Mouse (Mus musculus): ENCODE measurements around the gene Dnajb2.
A peak's percentile ranks its signal among the peaks of the same experiment; 100 is the strongest.
"Not testable (repeated sequence)": the region's sequence is repeated elsewhere in the genome, so short reads cannot be mapped to it uniquely, and the experiment has no call there.

Gene Dnajb2

DNA sequence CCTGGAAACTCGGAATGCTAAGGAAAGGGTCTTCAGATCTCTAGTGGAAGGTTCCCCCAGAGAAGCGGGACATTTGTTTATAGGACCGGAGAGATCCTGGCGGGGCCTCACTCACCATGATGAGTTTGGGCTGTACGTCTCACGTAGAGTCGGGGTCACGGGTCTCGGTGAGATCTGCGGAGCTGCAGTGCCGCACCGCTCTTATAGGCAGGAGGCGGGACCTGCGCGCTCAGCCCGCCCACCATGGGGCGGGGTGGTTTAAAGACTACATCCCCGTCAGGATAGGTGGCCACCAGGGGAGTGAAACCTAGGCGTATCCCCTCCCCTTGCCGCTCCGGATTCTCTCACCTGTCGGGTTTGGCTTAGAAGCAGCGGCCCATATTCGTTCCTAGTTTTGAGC, 17.1 kb upstream of the Dnajb2 start:
- peak; percentile 68 to 69 for DNase-seq (ENCODE audit: low spot score in 2 of 2)

DNA sequence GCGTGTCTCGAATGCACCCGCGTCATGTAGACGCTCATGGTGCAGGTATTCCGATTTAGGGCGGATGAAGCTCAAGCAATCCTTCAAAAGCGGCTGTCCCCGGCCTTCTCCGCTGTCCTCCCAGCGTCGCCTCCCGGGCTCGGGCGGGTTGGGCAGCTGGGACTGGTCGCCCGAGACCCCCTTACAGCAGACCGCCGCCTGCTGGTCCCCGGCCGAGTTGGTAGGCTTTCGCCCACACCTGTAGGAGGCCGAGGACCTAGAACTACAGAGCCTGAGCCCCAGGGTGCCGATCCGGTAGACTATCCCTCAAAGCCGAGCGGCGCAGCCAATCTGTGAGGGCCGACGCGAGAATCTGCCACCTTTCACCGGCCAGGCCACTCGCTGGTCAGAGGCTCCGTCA, 16.7 kb upstream of the Dnajb2 start, which contains the start of gene Tuba4a:
Tuba4a (minus strand) TSS at position 335 of the 400 bp plus-strand sequence.
- DNase-seq (ENCODE audit: low spot score in 2 of 2) = peak in 1 of 2 experiments; percentile 41

DNA sequence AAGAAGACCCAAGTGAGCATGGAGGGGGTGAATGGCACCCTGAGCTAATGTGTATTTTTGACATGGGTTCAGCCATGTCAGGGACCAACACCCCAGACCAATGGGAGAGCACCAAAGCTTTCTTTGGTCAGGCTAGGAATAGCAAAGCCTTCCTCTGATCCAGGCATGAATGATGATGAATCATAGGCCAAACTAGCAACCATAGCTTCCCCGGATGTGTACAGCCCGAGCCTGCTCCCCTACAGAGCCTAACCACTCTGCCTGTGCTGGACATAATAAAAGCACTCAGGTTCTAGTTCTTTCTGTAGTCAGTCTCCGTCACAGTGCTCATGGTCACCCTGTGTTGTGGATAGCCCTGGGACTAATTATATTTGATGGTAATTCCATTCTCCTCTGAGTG, 14.7 kb upstream of the Dnajb2 start:
- no peak for DNase-seq (ENCODE audit: low spot score in 2 of 2)

DNA sequence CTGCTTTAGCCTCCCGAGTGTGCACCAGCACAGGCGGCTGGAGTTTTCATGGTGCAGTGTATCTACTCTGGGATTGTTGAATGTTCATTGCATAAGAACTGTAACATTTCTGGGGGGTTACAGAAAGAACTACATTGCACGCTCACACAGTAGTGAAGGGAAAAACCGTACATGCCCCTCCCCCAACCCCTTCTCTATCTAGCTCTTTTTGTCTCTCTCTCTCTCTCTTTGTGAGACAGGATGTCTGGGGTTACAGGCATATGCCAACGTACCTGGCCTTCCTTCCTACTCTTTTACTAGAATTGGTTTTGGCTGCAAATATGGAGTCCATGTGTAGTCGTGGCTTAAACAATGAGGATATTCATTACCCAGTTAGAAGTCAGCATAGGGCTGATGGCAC, 13.3 kb upstream of the Dnajb2 start:
- no peak for DNase-seq (ENCODE audit: low spot score in 2 of 2)

DNA sequence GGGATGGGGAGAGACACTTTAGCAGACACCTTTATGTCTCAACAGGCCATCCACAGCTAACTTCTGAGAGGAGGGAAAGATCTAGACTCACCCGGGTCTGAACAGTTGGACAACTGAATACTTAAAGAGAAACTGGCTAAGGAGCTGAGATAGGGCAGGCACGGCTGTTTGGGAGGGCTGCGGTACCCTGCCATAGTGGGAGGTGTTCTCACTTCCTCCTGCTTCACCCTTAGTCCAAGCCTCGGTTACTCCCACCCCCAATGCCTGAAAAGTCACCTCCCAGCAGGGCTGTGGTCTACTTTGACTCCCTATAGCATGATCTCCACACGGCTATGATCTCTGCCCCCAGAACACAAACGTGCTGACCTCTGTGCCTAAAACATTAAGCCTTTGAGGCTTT, 12.7 kb upstream of the Dnajb2 start:
- DNase-seq (ENCODE audit: low spot score in 2 of 2) = no peak

DNA sequence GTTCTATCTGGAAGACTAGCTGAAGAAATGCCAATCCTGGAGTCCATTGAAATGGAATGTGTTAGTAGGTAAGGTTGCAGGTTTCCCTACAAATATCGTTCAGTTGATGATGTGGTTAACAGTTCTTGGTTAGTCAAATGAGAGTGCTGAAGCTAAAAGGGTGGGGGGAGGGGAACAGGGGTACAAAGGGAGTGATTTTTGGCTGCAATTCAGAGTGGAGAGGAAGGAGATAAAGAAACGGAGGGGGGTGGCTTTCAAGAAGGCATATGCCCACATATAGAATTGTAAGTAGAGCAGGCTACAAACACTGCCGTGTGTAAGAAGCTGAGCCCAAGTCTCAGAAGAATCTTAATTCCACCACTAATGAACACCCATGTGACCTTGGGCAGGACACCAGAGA, 10.7 kb upstream of the Dnajb2 start:
- no peak for DNase-seq (ENCODE audit: low spot score in 2 of 2)

DNA sequence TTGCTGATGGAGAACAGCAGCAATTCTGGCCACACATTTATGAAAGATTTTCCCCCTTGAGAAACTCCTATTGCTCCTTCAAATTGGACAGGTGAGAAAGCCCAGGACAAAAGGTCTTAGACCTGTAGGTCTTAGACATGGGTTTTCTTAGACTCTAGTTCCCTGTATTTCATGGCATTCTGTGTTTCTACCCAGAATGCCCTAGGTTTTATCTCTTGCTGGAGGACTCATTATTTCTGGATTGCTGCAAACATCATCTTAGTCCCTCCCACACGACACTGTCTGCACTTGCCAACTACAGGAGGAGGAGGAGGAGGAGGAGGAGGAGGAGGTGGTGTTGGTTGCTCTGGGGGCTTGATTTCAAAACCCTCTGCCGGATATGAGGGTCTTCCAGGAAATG, 10.1 kb upstream of the Dnajb2 start:
- no peak for DNase-seq (ENCODE audit: low spot score in 2 of 2)

DNA sequence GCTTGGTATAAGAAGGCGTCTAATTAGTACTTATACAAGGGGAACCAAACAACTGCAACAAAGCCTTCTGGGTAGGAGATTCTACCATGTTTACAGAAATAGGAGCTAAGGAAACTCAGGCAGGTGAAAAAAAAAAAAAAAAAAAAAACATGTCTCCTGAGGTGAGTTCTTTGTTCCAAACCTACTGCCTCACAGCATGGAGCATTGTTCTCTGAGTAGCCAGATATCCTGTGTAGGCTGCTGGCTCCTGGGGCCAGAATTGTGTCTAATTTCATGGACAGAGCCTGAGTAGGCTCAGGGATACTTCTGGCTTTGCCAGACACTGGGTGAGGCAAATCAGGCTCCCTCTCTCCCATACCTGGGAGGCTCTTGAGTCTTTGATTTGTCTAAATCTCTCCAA, 8.6 kb upstream of the Dnajb2 start:
- no peak for DNase-seq (ENCODE audit: low spot score in 2 of 2)

DNA sequence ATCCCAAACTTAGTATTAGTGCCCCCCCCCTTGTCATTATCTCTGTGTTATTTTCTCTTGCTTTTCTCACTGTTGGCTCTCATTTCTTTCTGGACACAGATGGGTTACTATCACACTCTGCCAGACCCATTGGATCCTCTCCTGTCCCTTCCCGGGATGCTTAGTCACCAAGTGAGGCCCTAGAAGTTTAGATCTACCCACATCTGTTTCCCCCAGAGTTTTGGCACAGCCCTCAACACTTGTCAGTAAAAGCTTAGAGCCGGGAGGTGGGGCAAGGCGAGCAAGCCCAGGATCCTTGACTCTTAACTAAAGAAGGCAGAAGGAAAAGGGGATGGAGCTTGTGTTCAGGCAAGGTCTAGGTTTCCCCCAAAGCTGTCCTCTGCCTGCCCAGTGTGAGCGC, 7.0 kb upstream of the Dnajb2 start:
- no peak for DNase-seq (ENCODE audit: low spot score in 2 of 2)

DNA sequence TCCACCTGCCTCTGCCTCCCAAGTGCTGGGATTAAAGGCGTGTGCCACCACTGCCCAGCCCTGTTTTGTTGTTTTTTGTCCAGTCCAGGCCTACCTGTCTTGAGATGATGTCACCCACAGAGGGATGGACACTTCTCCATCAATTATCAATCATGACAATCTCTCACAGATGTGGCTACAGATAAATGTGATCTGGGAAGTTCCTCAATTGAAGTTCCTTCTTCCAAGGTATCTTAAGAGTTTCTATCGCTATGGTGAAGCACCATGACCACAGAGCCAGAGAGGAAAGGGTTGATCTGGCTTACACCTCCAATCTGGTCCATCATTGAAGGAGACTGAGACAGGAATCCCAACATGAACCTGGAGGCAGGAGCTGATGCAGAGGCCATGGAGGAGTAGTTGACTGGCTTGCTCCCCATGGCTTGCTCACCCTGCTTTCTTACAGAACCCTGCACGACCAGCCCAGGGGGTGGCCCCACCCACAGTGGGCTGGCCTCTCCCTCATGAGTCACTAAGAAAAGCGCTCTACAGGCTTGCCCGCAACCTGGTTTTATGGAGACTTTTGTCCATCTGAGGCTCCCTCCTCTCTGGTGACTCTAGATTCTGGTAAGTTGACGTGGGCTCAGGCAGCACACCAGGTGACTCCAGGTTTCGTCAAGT, 5.7 kb upstream of the Dnajb2 start:
- no peak for DNase-seq (ENCODE audit: low spot score in 2 of 2)

DNA sequence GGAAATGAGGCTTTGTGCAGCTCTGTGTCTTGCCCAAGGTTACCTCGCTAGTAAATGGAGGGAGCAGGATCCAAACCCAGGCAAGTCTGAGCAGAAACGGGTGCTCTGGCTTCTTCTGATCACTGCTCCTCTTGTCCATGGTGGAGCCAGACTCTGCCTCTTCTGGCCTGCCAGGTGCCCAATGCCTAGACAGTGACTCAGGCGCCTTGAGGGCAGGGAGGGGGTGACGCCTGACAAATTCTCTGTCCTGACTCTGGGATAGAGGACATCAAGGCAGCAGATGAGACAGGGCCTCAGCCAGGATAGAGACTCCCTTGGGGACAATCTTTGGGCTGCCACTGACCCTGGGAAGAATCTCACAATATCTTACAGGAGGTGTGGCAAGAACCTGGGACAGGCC, 5.0 kb upstream of the Dnajb2 start:
- DNase-seq (ENCODE audit: low spot score in 2 of 2) = no peak

DNA sequence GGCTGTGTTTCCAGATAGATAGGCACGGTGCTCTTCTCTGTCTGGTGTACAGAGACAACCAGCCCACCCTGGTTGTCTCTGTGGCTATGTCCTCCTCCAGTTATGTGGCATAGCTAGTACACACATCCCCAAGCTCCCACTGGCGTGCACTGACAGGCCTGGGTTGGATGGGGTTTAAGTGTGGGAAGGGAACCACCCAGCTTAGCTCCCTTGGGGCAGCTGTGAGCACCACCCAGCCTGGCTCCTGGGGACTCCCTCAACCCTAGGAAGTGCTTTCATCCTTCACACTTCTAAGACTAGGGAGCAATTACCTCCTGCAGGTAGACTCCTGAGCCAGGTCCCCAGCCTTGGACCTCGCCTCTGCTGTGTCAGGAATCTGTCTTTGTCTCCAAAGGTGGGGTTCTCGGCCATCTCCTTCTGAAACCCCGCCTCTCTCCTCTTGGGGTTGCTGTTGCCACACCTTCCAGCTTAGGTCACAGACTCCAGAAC, 4.5 kb upstream of the Dnajb2 start, which contains the start of gene A630095N17Rik:
A630095N17Rik (minus strand) TSS at position 439 of the 489 bp plus-strand sequence.
- no peak for DNase-seq (ENCODE audit: low spot score in 2 of 2)

DNA sequence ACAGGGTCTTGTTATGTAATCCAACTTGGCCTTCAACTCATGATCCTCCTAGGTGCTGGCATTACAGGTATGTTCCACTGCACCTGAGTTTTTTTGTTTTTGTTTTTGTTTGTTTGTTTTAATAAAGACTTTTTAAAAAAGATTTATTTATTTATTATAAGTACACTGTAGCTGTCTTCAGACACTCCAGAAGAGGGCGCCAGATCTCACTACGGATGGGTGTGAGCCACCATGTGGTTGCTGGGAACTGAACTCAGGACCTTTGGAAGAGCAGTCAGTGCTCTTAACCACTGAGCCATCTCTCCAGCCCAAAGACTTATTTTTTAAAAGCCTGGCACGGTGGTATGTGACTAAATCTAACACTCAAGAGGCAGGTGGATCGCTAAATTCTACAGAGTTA, 3.7 kb upstream of the Dnajb2 start:
- DNase-seq (ENCODE audit: low spot score in 2 of 2) = not testable (repeated sequence)

DNA sequence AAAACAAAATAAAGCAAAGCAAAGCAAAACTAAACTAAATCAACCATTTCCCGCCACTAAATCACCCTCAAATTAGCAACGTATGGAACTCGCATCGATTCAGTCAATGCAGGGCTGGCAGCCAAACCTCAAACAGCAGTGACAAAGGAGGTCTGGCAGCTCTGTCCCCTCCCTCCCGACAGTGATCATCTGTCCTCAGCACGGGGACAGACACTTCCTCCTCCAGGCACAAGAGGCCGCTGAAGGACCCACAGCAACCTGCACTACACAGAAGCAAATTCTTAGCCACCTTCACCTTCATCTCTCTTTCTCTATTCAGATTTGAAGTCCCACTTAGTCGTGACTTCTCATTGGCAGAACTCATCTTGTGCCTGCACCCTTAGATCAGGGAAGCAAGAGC, 1.6 kb upstream of the Dnajb2 start:
- DNase-seq (ENCODE audit: low spot score in 2 of 2) = peak in 1 of 2 experiments; percentile 66

DNA sequence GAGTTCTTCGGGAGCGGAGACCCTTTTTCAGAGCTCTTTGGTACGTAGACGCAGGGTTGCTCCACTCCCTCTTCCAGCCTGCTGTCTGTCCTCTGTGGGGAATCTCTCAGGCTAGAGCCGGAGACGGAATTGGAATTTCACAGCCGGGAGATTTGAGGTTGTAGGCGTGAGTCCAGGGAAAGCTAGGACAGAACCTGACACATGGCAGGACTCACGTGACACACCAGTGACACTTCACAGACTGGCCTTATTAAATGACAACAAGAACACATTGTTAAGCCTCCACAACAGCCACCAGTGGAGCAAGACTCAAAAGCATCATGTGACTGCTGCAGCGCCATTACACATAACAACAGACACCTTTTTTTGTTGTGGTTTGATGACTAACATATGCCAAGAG, 3.4 kb downstream of the Dnajb2 start:
- DNase-seq (ENCODE audit: low spot score in 2 of 2) = no peak

DNA sequence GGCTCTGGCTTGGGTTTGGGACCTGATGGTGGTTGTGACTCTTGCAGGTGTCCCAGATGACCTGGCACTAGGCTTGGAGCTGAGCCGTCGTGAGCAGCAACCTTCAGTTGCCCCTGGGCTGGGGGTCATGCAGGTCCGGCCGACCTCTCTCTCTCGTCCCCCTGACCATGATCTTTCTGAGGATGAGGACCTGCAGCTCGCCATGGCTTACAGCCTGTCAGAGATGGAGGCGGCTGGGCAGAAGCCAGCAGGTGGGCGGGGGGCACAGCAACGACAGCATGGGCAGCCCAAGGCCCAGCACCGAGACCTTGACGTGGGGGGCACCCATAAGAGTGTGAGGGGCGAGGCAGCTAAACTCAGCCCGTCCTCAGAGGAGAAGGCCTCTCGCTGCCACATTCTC, 7.2 kb downstream of the Dnajb2 start:
- no peak for DNase-seq (ENCODE audit: low spot score in 2 of 2)

DNA sequence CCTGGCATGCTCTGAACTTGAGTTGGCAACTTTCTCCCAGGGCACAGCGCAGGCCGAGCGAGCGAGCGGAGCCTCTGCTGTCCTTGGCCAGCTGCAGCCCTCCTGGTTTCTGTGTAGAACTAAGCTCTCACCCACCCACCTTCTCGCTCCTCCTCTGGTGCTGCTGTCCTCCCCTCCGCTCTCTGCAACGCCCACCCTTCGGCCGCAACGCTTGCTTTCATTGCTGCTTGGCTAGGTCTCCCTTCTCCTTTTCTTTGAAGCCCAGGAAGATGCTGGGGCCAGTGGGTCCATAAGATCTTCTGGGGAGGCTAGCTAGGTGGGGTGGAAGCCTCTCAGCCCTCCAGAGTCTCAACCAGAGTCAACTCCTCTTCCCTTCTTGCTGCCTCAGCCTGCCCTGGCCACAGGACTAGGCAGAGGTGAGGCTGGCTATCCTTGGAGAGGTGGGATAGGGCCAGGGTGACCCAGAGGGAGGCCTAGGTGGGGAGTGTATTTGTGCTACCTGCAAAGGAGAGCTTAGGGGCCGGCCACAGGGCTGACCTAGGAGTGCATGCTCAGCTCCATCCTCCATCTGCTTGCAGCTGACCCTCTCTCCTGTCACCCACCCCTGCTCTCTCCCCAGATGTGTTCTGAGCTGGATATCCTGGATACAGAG, 8.1 kb downstream of the Dnajb2 start:
- DNase-seq (ENCODE audit: low spot score in 2 of 2) = no peak

DNA sequence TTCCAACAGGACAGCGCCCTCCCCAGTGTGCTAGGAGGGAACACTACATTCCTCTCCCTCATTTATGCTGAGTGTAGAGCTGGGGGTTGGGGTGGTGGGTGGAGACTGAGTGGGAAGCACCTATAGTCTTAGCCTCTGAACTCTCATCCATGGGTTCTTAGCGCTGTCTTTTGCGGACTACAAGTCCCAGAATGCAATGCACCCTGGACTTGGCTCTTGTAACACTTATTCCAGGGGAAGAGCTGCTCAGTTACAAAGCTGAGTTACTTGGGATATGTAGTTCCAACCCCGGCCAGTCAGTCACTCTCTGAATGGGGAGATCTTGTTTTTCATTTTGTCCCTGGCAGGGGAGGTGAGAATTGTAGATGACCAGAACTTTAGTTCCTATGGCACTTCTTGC, 8.6 kb downstream of the Dnajb2 start:
- peak in 1 of 2 experiments; percentile 33 for DNase-seq (ENCODE audit: low spot score in 2 of 2)

DNA sequence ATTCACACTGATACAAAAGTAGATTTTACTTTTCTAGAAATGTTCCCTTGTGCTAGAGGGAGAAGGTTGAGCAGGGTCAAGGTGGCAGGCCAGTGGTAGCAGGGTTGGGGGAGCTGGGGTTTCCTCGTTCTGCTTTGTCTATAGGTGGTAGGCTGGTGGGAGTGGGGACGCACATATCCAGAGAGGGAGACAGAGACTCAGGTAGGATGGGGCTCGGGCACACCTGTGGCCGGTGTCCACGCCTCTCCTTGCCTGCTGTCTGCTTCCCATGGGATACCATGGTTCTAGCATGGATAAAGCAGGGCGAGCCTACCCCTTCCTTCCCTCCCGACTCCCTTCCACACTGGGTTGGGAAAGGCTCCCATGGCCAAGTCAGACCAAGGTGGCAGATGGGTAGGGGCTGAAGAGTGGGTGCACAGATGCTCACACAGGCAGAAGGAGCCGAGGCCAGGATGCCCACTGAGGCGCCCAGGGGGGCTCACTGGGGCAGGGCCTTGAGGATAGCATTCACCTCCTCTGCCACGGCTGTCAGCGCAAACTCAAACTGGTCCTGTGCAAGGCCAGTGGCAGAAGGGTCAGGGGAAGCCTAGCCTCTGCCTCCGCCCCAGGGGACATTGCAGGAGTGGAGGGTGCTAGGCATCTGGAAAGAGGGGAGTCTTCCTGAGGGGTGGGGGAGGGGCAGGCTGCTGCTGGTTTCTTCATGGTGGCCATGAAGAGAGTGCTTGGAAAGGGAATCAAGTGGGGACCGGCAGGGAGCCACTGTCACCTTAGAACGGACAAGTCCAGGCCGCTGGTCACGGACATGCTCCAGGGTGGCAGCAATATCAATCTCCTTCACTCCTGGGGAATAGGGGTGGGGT, 11.1 kb downstream of the Dnajb2 start:
- no peak for DNase-seq (ENCODE audit: low spot score in 2 of 2)

DNA sequence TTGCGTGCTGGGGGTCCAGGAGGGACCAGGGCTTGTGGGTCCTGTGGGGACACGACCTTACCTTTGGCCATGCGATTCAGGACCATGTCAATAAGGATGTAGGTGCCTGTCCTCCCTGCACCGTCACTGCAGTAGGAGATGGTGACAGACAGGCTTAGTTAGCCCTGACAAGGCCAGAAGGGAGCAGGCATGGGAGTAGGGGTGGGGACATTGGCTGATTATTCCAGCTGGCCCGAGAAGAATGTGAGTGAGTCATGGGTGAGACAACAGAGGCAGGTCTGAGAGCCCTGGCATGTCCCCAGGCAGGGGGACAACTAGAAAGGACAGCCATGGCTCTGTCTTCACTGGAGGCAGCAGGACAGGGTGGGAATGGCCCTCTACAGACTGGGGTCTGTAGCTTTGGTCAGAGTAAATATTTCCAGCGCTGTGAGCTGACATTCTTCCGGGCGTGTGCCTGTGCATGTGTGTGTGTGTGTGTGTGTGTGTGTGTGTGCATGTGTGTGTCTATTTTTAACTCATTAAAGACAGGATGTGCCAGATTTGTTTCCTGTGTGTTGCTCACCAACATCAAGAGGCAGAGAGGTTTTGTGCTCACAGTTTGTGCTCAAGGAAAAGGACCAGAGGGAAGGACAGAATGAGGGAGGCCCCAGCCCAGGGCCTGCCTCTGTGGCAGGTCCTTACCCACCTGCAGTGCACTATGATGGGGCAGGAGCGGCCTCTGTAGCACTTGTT, 12.0 kb downstream of the Dnajb2 start:
- no peak for DNase-seq (ENCODE audit: low spot score in 2 of 2)

DNA sequence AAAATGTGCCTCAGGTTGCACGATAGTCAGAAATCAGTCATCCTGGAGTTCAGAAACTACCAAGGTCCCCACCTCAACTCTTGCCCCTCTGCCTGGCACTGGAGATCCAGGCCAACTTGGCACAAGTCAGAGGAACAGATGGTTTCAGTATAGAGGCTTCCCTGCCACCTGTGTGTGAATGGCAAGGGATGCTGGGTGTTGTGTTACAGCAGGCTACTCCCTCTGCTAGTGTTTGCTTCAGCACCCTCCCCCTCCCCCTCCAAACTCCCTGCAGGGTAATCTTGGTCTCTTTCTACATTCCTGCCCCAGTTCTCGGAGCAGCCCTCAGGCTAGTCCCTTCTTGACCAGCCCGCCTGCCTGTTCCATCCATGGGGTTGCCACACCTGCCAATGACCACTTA, 14.3 kb downstream of the Dnajb2 start:
- peak in 1 of 2 experiments; percentile 37 for DNase-seq (ENCODE audit: low spot score in 2 of 2)
